Mouse (Mus musculus): ENCODE data around the gene Dnajc6.

The Dnajc6 gene

DNA sequence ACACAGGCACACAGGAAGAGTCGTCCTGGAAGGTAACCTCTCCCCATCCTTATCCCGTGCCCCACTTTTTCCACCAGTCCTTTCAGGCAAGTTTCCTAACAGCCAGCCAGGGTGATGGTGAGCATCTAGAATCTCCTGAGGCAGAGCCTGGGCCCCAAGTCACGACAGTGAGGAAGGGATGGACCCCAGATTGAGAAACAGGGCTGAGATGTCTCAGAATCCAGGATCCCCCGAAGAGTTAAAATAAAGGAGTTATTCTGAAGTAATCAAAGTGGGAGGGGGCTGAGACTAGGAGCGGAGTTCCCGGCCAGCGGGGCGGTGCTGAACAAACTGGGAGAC lies 150.4 kb downstream of the Dnajc6 start:
- DNase-seq, result no peak

DNA sequence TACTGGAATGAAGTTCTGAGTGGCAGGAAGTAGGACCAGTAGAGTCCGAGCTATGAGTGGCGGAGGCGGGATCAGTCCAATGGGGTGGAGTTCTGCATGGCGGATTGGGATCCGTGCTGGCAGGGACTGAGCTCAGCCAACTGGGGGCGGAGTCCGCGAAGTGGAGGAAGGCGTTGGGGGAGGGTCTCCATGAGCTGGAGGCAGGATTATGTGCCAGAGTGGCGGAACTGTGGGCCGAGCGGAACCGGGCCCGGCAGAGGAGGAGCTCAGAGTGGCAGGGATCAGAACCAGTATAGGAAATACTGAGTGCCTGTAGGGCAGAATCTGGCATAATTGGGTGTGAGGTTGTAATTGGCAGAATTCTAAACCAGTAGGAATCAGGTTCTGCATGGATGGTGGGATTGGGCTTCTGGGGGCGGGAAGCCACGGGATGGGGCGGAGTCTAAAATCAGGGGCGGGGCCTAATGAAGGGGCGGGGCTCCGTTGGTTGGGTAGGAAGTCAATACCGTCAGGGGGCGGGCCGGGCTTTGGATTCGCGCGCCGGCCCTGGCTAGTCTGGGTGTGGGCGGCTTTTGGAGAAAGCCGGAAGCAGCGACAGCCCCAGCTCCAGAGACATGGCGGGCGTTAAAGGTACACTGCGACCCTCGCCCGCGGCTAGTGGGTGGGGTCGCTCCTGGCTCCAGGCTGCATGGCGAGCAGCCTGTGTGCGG lies 150.9 kb downstream of the Dnajc6 start, which contains the start of gene Leprot:
Gene Leprot, plus strand, starts transcription at position 523 of the 710 bp plus-strand sequence.
- peak; percentile 100 for DNase-seq

- DNase-seq, result no peak
Observed at GRCm38 (mm10) chr4:101647976-101648642, 151.7 kb downstream of the Dnajc6 start.

DNA sequence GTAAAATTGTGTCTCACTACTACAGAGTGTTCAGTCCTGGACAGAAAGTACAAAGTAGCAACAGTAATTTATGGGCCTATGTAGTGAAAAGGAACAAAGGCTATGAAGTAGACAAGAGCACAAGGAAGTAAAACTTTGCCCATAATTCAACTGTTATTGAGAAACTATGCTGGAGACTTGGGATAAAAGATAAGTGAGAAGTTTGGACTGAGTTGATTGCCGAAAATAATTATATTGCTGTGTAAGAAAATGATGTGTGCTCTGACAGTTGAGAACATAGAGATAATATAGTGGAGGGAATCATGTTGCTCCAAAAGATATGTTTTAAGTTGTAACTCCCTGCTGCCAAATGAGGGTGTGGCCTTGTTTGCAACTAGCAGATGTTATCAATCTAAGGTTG lies 152.3 kb downstream of the Dnajc6 start:
- no peak for DNase-seq

DNA sequence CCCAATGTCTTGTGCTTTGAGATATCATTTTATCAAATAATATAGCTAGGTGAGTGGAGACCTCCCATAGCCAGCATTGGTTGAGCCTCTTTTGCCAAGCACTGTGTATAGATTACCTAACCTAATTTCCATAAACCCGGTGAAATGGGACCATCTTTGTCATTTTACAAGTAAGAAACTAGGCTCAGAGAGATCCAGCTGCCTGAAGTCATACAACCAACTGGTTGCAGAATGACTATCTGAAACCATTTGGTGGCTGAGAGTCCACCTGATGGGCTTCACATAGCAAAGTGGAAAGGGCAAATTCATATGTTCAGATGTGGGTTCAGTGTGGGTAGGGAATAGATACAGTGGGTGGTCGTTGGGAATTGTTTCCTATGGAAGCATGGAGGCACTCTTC lies 154.5 kb downstream of the Dnajc6 start:
- DNase-seq, result no peak

- no peak for DNase-seq
Observed at GRCm38 (mm10) chr4:101654256-101654655, 157.8 kb downstream of the Dnajc6 start.

DNA sequence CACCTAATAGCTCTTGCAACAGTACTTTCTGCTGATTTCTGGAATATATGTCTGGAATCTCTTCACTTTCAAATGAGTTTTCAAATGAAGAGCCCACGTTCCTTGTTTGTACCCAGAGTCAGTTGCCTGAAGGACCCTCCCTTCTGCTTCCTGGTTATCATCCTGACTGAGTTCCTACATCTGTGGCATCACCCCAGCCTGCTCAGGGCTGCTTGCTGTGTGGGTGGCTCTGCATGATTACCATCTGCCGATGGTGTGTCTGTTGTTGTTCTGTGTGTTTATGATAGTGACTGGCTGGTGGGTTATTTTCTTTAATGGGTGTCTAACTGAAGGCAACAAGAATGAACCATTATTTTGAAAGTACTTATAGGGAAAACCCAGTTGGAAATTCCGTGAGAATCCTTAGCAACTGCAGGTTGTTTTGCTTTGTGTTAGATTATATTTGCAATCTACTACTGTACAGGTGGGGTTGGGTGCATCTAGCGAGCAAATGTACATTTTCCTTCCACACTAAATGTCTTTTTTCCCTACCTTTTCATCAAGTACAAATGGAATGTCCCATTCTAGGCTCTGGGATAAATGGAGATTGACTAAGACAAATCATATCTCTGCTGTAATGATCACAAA lies 158.5 kb downstream of the Dnajc6 start:
- DNase-seq, result no peak

GRCm38 (mm10) chr4:101655415-101655790 lies 159.0 kb downstream of the Dnajc6 start:
- DNase-seq, result no peak

DNA sequence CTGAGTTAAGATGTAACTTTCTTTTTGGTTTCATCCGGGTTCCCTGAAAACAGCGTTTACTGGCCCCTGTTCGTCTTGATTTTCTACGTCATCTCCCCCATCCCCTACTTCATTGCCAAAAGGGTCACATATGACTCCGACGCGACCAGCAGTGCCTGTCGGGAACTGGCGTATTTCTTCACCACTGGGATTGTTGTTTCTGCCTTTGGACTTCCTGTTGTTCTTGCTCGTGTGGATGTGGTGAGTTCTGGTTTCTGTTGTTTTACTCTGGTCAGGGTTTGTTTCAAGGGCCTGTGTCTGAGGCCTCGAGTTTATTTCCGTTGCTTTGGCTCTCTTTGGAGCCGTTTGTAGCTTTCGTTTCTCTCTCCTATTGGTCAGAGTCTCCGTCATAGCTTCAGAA lies 159.6 kb downstream of the Dnajc6 start:
- peak; percentile 40 for DNase-seq

DNA sequence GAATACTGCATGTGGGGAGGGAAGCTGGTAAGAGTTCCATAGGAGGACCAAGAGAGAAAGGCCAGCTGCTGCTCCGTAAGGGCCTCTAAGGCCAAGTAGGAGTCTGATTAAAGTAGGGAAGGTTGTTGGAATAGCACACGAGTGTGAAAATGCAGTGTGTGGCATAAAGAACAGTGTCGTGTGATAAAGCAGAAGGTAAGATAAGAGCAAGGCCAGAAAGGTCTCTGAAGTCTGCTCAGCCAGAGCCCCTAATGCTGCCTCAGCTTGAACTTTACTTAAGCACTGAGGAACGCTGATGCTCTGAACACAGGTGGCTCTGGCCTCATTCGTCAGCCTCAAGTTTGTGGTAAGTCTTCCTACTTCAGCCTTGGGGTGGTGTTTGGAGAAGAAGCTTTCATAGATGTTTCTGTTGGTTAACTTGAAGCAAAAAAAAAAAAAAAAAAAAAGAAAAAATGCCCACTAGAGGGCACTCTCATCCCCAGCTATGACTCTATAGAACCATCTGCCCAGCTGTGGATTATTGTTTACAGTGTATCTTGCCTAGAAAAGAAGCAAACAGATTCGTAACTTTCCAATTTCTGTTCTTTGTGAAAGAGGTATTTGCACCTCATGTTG lies 160.6 kb downstream of the Dnajc6 start:
- DNase-seq, result no peak

DNA sequence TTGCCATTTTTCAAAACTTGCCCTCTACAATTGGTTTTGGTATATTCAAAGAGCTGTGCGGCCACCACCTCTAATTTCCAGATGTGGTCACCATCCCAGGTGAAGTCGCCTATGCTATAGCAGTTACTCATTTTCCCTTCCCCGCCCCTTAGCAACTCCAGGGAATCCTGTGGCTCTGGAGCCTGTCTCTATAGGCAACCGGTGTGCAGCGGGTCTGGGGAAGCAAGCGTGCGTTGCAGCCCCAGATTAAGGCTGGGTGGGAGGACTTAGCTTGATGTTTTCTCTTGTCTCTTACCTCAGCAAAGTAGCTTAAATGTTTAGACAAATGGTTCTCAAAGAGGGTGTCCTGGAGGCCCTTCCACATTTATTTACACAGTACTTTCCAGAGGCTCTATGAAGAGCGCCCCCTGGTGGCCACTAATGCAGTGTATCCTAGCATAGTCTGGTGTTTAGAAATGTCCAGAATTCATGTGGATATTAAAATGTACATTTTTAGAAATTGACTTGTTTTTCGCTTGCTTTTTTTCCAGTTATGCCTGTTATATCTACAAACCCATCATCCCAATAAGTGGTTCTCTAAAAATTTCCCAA lies 167.8 kb downstream of the Dnajc6 start:
- DNase-seq, result no peak

DNA sequence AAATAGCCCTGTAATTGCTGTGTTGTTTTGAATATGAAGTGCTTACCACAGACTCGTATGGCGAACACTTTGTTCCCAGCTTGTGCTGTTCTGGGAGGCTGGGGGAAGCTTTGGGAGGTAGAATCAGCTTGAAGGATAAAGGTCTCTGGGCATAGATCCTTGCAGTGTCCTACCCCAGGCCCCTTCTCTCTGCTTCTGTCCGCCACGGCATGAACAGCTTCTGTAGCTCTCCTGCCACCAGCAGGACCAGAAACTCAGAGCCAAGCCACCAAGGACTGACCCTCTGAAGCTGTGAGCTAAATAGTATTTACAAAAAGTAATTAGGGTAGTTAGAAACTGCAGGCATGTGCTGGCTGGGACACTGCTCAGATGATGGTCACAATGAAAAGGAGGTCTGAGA lies 168.3 kb downstream of the Dnajc6 start:
- DNase-seq, result no peak

- DNase-seq, result no peak
Observed at GRCm38 (mm10) chr4:101669161-101669560, 172.7 kb downstream of the Dnajc6 start.

DNA sequence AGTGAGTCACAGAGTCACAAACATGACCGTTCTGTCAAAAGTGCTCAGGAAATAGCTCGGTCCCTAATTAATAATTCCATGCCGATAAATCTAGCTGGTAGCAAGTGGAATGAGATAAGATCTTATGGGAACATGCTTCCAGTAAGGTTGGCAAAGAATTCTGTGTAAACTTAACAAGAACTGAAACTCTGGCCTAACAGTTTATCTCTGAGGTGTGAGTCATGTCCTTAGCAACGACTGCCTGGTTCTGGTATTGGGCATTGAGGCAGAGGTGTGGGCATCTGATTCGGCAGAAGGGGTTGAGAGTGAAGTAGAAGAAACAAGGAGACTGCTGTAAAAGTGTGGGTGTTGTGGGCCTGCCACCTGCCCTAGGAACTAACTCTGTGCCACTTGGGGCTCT lies 173.4 kb downstream of the Dnajc6 start:
- DNase-seq, result no peak

GRCm38 (mm10) chr4:101674790-101675189 lies 178.3 kb downstream of the Dnajc6 start:
- no peak for DNase-seq

GRCm38 (mm10) chr4:101675726-101676125 lies 179.3 kb downstream of the Dnajc6 start:
- DNase-seq, result peak; percentile 83

DNA sequence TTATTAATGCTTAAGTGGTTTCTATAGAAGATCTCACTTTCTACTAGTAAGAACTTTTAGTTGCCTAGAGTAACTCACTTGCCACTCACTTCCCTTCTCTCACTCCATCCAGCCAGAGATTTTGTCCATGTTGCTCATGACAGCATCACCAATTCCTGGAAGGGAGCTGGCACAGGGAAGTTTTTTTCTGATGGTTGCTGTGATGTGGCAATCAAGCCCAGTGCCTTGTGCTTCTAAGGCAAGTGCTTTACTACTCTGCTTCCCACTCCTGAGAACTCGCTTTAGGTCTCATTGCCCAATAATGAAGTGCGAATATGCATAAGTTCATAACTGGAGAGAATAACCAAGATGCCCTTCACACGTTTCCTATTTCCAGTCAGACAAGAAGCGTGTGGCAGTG lies 186.2 kb downstream of the Dnajc6 start:
- DNase-seq, result no peak

DNA sequence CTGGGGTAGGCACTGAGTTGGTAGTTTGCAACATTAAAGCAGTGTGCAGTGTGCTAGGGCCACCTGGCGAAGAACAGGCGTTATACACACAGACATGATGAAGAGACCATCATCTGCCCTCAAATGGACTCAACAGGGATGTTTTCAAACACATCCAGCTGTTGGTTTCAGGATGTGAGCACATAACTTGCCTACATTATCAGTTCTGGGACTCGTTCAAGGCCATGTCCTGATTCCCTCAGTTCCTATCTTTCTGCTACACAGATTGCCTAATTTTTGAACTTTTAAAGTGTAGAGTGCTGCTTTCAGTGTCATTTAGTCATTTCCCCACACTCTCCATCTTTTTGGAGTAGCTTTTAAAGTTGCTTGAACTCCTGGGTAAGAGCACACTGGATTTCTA lies 186.6 kb downstream of the Dnajc6 start:
- DNase-seq, result no peak

- no peak for DNase-seq
Observed at GRCm38 (mm10) chr4:101684821-101685220, 188.4 kb downstream of the Dnajc6 start.

DNA sequence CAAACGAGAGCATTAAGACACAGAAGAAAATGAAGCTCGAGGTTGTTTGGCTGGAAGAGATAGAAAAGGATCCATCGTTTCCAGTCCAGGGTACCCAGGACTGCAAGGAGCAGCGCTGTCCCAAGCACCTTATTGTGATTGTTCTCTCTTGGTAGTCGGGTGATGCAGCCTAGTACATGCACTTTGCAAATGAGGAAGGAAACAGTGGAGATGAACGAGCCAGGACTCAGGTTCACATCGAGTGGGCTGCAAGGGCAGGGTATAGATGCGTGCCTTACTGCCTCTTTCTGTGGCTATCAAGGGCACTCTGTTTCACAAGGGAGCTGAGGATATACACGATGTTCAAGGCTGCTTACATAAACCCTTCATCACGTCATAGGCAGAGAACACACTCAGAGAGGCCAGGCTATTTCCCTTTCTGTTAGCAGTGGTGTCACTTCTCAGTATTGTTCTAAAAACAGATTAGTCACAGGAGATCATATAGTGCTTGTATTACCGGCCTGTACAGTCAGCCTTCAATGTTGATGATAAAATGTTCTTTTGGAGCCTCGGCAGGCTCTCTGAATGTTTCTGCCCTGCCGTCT lies 189.9 kb downstream of the Dnajc6 start:
- DNase-seq, result no peak

- no peak for DNase-seq
Observed at GRCm38 (mm10) chr4:101689241-101689640, 192.8 kb downstream of the Dnajc6 start.

DNA sequence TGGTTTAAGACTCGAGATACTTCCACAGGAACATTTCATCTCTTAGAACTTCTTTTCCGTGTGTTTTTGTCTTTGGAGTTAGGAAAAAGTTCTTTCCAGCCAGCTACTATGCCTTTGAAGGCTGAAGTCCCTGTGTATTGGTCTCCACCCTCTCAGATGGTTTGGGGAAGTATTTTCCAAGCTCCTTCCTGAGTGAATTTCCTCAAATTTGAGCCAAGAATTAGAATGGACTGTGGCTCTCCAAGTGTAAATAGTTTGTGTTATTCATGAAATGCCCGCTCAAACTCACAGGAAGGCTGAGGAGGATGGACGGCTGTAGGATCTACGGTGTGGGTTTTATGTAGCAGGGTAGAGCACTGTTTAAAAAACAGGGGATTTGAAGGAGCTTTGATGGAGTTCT lies 193.2 kb downstream of the Dnajc6 start:
- DNase-seq, result peak; percentile 14

All from kidney, postnatal 14 days (tissue).